Mouse (Mus musculus) embryo, embryonic 9.5 days (tissue): ENCODE measurements at regions not wholly inside any gene's neighbourhood (a gene's known extent, or its start where the extent isn't known, plus 50 kb on each side); places are given as distances from the start of the nearest gene placed in this dataset.
A peak's percentile ranks its signal among the peaks of the same experiment; 100 is the strongest.

Source experiments
- DNase-seq: peaks from one replicate; pipeline ENCODE4 v3.0.0-alpha.2; 2017; ENCODE audit errors: extremely low spot score

DNA sequence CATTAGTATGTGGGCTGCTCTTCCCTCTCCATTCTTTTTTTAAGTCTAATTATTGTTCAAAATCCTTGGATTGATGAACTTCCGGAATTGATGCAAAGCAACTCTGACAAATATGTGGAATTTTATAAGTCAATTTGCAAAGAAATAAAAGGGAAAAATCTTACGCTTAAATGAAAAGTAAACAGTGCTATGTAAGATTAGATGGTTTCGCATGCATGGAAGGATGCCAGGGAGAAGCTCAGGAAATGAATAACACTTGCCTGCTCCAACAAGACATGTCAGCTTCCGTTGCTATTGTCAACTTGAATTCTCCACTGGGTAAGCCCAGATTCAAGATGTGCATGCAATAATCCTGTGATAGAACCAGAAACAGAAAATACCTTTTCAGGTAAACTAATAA is 357.2 kb upstream of the Actbl2 start:
- DNase-seq = no peak

DNA sequence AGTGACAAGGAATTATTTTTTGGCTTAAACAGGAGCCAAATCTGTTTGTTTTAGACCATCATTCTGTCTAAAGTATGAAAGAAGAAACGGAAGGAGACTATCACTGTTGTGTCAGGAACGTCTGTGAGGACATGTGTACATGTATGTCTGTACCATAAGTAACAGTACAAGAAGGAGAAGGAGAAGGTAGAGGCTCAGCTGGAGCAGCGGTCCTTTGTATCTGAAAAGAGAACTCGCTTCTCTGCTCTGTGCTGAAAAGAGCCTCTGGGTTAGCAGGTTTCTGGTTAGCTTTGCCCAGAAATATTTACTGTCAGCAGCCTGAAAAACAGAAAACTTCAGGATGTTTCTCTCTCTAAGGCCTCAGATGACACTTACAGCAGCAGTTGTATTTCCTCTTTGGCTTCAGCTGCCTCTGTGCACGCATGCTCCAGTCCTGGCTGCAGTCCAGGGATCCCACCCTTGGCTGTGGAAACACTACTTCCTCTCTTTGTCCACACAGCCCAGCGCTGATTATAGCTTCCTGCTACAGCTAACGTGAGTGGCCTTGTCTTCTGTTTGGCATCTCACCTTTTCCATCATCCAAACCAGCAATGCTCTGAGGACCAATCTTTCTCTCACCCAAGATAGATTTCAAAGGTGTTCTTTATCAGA is 351.7 kb upstream of the Actbl2 start:
- no peak for DNase-seq

DNA sequence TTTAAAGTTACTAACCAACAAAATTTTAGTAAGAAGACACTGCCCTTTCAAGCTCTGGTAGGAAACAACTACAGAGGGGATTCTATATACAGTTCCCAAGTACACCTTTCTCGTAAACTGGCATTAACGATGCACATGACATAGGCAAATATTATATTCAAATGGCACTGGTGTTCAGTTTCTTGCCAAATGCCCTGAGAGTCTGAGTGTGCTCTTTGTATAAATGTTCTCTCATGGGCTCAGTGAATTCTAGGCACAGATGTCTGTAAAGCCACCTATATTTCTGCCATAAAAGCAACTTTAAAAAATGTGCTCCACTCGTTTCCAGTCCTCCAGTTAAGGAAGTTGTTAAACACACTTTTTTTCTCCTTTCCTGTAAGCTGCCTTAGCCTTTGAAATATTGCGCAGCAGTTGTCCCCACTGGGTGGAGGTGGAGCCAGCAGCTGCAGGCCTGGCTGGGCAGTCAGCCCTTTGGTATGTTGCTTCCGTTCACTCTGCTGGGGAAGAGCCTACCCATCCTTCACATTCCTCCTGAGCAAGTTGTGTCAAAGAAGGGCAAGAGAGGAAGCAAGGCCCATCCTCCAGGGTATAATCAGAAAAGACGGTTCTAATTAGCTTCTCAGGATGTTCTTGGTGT is 347.4 kb upstream of the Actbl2 start:
- no peak for DNase-seq

DNA sequence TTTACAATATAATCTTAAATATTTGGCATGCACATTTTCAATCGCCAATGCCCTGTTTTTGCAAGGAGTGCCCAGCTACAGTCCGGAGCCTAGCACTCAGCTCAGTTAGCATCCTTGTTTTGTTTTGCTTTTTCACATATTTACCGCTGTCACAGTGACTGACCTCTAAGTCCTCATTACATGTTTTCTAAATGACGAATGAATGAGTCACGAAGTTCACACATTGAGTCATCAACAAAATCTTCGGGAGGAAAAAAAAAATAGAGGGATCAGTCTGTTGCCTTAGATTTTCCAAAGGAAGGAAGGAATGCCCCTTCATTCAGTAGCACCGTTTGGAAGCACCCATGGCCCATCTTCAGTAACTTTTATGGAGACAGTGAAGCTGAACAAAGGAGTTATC is 342.9 kb upstream of the Actbl2 start:
- no peak for DNase-seq

DNA sequence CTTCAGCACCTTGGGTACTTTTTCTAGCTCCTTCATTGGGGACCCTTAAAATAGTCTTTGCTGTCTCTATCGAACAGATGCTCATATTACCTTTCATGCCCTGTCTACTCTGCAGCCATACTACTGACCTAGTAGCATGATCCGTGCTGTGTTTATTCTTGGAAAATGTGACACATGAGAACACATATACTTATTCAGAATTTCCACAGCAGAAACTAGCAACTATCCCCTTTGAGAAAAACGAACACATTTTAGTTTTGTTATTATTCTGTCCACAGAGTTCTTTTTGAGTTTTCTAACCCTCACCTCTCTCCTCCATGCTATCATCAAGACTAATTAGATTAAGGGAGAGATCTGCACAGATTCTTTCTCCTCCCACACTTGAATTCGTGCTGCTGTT is 341.6 kb upstream of the Actbl2 start:
- DNase-seq = no peak

DNA sequence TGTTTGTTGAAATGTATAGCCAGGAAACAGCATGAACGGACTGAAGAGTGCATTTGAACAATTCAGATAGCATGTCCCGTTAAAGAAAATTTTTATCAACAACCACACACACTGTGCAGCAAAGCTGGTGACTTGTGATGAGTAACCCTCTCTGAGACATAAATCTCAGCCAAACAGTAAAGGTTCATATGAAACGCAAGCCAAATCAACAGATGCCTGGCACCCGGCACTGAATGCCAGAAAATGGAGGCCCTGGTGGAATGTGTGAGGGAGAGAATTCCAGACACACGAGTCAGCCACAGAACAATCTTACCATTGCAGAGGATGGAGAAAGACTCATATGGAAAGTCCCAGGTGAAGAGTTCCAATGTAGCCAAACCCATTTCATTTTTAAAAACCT is 341.1 kb upstream of the Actbl2 start:
- no peak for DNase-seq

DNA sequence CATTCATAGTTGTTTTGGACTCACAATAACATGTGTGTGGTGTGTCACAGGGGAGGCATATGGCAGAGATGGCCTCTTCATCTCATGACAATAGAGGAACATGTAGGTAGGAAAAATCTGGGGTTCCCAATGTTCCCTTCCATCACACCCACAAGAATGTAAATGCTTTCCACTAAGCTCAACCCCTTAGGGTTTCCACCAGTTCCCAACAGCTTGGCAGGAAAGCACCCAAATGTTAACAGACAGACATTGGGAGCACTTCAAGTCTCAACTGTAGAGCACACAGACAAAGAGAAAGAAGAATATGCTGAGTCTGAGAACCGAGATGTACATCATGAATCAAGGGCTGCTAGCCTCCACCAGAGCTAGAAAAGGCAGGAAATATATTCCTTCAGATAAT is 339.7 kb upstream of the Actbl2 start:
- DNase-seq = no peak

DNA sequence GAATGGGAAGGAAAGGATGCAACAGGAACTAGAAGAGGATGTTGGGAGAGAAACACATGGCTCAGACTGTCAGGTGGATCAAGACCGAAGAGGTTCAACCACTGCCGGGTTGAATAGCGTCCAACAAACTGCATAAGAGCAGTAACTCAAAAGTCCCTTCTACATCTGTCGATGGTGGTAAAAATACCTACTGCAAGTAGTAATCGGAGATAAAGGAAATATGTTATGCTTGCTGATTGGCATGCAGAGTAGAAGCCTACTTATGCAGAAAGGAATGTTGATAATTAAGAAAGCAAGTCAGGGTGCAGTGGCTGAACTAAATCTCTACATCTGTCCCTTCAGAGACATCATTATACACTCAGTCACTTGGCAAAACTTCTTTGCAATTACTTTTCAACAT is 330.9 kb upstream of the Actbl2 start:
- no peak for DNase-seq

DNA sequence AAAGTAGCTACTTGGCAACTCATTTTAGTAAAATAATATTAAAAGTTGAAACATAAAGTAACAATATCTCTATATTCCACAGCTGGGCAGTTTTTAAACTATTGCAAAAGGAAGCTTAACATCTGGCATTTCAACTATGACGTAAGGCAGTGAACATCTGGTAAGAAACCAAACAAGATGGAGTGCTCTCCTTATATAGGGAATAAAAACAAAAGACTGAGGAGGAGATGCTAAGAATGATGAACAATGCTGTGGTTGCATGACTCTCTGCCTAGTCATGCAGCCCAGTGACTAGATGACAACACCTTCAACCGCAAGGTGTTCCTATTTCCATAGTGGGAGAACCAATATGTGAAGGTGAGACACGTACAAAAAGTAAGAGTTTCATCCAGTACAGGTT is 329.9 kb upstream of the Actbl2 start:
- no peak for DNase-seq

DNA sequence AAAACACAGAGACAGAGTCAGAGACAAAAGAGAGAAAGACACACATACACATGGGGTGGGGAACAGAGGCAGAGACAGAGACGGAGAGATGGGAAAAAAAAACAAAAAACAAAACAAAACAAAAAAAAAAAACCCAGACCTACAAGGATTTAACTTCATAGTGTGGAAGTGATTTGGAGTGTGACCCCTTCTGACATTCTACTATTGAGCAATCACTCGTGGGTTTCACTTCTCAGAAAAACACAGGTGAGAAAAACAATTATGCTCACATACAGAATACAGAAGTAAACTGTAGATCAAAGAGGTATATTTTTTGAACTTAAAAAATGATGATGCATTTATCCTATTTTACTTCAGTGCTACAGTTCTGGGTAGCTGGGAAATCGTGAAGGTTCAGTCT is 326.7 kb upstream of the Actbl2 start:
- DNase-seq = no peak

DNA sequence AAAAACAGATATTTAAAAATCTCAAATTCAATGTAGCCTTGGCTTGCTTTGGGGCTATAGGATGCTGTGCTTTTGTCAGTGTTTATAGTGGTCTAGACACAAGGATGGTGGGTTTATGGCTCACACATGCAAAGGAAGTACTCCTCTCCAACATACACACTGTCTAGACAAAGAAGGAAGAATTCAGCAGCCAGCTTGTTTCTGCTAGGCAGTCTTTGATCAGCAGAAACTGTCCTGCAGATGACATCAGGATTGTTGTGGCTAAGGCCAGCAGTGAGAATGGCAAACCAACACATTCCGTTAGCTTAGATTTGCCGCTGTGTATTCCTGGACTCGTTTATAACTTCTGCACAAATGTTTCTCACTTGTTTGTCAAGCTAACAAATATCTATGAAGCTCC is 325.9 kb upstream of the Actbl2 start:
- no peak for DNase-seq

DNA sequence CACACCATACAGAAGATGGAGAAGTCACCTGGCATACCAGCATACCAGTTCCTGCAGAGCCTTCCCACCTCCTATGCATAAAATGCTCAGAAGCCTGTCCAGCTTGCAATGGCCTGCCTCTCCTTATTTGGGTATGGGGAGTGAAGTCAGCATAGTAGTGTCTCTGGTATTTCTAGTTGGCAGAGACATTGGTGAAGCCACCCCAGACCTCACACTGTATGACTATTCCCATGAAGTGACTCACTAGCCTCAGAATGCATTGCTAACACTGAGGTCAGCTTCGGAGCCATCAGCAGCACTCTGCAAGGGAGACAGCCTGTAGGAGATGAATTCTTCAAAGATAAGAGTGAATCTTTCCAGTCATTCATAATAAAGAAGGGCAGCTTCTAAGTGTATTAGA is 325.2 kb upstream of the Actbl2 start:
- DNase-seq = no peak

DNA sequence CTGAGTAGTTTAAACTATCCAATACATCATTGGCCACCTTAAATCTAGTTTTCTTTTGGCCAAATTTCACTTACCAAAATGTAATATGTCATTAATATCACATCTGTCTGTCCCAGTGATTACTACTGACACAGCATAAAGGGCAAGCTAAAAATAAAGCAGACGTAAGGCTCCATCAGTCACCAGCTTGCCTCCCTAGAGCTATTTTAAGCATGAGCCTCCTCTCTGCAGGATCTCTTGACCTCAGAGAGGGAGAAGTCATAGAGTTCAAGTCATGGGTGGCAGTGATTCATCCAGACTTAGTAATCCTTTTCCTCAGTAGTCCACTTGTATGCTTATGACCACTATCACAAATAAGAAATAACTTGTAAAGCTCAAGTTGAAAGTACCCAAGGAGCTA is 313.2 kb upstream of the Actbl2 start:
- DNase-seq = no peak

DNA sequence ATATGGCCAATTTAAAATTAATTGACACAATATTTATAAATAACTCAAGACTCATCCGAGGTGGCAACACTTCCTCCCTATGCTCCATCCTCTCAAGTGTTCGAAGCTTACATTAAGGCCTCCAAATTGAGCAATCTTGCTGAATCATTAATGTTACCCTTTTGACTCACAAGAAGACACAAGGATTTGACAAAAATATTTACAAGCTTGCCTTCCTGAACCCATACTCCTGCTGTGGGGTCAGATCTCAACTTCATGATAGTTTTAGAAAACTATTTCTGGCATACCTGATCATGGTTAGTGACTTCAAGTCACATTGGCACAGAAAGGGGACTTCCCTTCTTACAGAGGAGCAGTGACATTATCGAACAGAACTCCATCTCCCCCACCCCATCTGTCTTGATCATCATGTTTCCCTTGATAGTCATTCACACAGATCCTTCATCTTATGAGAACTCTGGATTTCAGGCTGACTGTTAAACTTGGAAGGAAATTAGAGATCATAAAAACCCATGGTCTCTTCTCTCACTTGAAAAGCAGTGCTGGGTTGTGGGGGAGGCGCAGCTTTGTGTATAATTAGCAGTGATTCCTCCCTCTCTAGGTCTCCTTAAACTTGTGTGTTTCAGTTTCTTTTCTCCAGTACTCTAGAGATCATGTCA is 311.7 kb upstream of the Actbl2 start:
- DNase-seq = no peak

DNA sequence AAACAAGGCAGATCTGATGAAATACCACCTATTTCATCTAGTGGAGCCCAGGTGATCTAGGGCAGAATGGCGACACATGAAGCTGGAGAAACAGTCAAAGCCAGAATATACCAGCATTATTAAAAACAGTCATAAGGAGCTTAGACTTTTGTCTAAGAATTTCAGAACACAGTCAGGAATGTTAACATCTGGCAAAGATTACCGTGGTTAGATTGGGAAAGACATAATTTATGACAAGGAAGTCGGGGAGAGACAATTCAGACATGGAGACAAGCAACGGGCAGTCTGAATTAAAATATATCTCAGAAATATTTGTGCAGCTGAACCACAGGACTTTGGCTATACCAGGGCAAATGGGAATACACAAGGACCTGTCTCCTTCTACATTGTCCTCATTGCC is 310.8 kb upstream of the Actbl2 start:
- DNase-seq = no peak

DNA sequence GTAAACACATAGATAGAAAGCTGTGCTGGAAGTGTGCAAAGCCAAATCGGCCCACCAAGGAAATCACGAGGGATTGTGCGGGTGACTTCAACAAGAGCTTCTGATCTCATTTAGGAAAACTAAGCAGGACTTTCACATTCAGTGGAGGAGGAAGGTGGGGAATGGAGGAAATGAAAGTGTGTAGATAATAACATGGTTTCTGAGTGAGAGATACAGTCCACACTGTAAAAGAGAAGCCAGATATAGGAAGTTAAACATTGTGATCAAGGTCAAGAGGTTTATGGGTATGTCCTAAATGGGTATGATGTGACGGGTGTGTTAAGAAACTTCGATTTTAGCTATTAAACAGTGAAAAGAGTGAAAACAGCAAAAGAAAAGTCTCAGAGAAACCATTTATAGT is 310.1 kb upstream of the Actbl2 start:
- no peak for DNase-seq

DNA sequence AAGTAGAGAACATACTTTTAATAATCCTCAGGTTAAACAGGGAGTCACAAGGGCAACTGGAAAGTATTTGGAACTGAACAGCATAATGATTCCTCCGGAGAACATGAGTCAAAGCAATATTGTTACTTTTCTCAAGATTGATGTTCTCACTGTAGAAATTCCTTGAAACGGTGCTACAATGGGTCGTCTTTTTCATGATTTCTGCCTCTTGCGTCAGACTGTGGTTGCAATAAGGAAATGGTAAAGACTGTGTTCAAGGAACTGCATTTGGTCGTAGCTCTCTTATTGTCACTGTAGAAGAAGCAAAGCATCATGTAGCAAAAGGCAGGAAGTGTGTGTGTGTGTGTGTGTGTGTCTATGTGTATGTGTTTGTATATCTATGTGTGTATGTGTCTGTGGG is 294.6 kb upstream of the Actbl2 start:
- DNase-seq = no peak

DNA sequence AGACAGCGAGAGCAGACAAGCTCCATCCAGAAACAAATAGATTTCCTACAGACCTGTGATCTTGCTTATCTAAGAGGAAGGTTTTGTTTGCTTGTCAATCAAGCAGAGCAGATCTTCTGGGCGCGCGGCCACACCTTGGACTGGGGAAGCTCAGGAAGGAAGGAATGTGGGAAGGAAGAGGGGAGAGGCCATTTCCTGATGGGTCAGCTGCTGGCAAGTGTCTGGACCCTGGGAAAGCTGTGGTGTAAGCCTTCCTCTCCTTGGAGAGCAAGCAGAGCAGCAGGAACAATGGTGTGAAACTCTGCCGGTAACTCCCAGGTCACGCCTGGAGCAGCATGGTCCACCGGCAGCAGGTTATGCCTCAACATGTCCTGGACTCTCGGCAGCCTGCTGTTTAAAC is 287.7 kb upstream of the Actbl2 start:
- DNase-seq = peak; percentile 39

DNA sequence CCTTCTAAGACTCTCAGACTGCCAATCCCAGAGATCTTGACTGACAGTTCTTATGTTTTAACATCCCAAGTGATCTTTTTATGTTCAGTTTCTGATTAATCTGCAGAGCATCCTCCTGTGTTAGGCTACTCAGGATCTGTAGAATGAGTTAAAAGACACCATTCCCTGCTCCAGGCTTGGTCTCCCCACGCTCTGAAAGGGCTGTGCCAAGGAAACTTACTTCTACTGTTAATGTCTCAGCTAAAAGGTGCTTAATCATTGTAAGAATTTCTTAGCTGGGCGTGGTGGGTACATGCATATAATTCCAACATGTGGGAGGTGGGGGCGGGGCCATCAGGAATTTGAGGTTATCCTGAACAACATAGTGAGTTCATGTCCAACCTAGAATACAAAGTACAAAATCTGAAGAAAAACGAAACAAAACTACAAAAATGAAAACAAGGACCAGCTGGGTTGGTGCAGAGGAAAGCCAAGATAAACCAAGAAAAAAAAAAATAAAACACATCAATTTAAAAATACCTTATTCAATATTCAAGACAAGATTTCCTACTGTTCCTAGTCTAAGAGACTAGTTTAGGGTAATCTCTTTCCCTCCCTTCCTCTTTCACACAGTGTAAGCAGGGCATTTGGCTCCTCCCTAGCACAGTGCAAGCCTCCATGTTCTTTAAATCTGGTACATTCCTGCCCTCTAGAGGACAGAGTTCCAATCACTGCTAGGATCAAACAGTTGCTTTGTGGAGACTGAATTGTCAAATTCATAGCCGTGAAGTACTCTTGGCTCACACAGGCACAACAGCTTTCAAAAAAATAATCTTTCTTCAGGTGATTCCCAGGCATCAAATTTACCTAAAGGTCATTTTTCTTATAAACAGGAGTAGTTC is 286.9 kb upstream of the Actbl2 start:
- DNase-seq = peak; percentile 72

DNA sequence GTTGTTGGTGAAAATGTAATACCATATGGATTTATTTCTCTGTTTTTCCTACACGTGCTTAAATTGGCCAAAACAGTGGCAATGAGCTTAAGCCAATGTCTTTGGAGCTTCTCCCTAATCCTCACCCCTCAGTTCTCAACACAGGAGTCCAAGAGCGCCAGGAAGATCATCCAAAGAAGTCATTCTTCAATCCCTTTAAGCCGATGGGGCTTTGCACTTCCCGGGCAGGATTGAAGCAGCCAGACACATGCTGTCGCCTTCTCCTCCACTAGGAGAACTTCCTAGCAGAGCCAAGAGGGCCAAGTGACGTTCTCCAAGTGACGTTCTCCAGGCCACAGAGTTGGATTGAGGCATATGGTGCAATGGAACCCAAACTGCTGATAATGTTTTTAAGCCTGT is 286.3 kb upstream of the Actbl2 start:
- peak; percentile 3 for DNase-seq

DNA sequence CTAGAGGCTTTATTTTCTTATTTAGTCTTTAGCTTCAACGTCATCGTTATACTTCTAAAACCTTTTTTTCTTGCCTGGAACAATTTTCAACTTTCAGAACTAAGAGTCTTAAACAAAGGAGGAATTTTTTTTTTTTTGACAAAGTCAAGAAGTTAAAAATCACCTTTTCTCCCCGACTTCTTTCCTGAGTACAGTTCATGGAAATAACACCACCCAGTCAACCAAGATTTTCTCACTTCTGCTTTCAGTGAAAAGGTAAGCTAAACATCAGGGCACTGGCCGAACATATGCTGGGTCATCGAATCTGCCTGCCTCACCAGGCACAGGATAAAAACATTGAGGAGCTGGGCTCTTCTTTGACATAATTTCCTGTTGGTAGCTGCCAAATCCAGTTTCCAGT is 277.4 kb upstream of the Actbl2 start:
- DNase-seq = no peak

DNA sequence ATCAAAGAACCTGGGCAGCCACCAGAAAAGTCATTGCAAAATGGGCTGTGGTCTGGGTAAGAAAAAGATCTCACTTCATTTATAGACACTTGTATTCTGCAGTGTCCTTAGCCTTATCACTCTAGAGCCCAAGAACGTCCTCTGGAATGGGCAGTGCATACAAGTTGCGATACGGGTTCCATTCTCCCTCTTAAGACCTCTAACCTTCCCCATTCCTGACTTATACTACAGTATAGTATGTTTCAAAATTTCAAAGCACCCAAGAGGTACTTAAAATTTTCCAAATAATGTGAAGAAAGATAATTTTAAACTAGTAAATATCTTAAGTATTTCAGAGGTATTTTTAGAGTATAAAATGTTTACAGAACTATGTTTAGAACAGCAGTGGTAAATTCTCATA is 276.8 kb upstream of the Actbl2 start:
- DNase-seq = no peak

DNA sequence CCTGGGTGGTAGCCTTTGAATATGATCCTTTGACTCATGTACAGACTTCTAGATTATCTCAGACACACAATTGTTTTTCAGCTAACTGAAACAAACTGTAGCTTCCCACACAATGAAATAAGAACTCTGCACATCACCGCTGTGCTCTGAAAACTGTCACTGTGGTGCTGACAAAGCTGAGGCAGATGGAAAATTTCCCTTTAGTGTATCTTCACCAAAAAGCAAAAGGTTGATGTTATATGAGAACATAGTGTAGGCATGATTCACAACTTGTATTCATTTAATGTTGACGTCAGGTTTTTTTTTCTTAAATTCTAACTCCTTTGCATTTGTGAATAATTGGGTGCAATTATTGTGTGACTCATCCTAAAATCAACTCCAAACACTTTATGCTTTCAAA is 264.1 kb upstream of the Actbl2 start:
- DNase-seq = no peak
